Mouse (Mus musculus) c-Kit-positive CD71-negative TER-119-negative erythroid progenitor cells, embryonic 14.5 days (primary cell): ENCODE data around the gene Armc3.

Source experiments
- DNase-seq: peaks from one replicate; pipeline ENCODE4 v3.0.0-alpha.2; 2013; ENCODE audit warnings: low read depth

The Armc3 gene

GRCm38 (mm10) chr2:19351615-19352253 lies 152.6 kb downstream of the Armc3 start:
- DNase-seq = no peak

DNA sequence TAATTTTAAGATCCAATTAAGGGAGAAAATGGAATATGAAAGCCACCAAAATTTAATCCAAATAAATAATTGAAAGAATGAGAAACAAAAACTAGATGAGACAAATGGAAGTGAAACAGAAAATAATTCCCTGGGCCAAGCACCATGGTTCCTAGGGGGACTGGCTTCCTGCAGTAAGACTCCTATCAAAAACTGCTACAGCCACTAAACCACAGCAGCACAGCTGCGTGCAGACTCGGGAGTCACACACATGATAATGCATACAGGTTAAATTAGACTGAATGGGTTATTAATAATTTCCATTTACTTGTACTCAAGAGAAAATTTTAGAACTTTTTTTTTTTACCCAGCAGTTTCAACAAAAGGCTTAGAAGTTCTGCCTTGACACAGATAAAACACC lies 154.1 kb downstream of the Armc3 start:
- DNase-seq = no peak
